Mouse (Mus musculus) cerebellum, adult 9-10 months (tissue): ENCODE data around the gene Ntn4.

Experiments
- DNase-seq: peaks from one replicate; pipeline ENCODE4 v3.0.0; 2022

The Ntn4 gene

GRCm38 (mm10) chr10:93640521-93640952, at the start of gene Ntn4:
Gene Ntn4, plus strand, starts transcription at chr10:93640681.
- DNase-seq: peak; percentile 72

- no peak for DNase-seq
Measured at GRCm38 (mm10) chr10:93592456-93592855, 48.0 kb upstream of the Ntn4 start.

GRCm38 (mm10) chr10:93594022-93594482, 46.4 kb upstream of the Ntn4 start:
- peak; percentile 94 for DNase-seq

GRCm38 (mm10) chr10:93595831-93596230, 44.6 kb upstream of the Ntn4 start:
- no peak for DNase-seq

GRCm38 (mm10) chr10:93596641-93597040, 43.8 kb upstream of the Ntn4 start:
- no peak for DNase-seq

GRCm38 (mm10) chr10:93602309-93602708, 38.2 kb upstream of the Ntn4 start:
- no peak for DNase-seq

GRCm38 (mm10) chr10:93603256-93603655, 37.2 kb upstream of the Ntn4 start:
- DNase-seq: no peak

- DNase-seq: no peak
Measured at GRCm38 (mm10) chr10:93606326-93606725, 34.2 kb upstream of the Ntn4 start.

- no peak for DNase-seq
Measured at GRCm38 (mm10) chr10:93608051-93608450, 32.4 kb upstream of the Ntn4 start.

- DNase-seq: no peak
Measured at GRCm38 (mm10) chr10:93609236-93609635, 31.2 kb upstream of the Ntn4 start.

GRCm38 (mm10) chr10:93610896-93611295, 29.6 kb upstream of the Ntn4 start:
- DNase-seq: no peak

GRCm38 (mm10) chr10:93611419-93612007, 29.0 kb upstream of the Ntn4 start:
- peak; percentile 79 for DNase-seq

GRCm38 (mm10) chr10:93614850-93615249, 25.6 kb upstream of the Ntn4 start:
- DNase-seq: no peak

- no peak for DNase-seq
Measured at GRCm38 (mm10) chr10:93620438-93621179, 19.9 kb upstream of the Ntn4 start.

- DNase-seq: no peak
Measured at GRCm38 (mm10) chr10:93623725-93624124, 16.8 kb upstream of the Ntn4 start.

- no peak for DNase-seq
Measured at GRCm38 (mm10) chr10:93624151-93624550, 16.3 kb upstream of the Ntn4 start.

- no peak for DNase-seq
Measured at GRCm38 (mm10) chr10:93630310-93630709, 10.2 kb upstream of the Ntn4 start.

GRCm38 (mm10) chr10:93632086-93632485, 8.4 kb upstream of the Ntn4 start:
- DNase-seq: no peak

GRCm38 (mm10) chr10:93633563-93633962, 6.9 kb upstream of the Ntn4 start:
- DNase-seq: peak; percentile 95

GRCm38 (mm10) chr10:93633971-93634370, 6.5 kb upstream of the Ntn4 start:
- DNase-seq: no peak

- peak; percentile 63 for DNase-seq
Measured at GRCm38 (mm10) chr10:93635941-93636340, 4.5 kb upstream of the Ntn4 start.

- DNase-seq: no peak
Measured at GRCm38 (mm10) chr10:93640953-93641820, 706 bp downstream of the Ntn4 start.
